Mouse (Mus musculus): ENCODE measurements around the gene Cldn34d. TPM values are rescaled to one million over a fixed set of nuclear protein-coding genes. Genes with fewer than 3 reads are reported as not detected.

Cldn34d gene
- not detected for total RNA-seq (2021)
- long read RNA-seq, experiment 1, result 0 reads
- long read RNA-seq, experiment 2, result 0 reads

- Histone ChIP-seq H3K4me3 (no peak within 1 kb of the TSS), H3K27ac (no peak within 1 kb of the TSS)
- no peak for TF ChIP-seq CTCF (IDR thresholded peaks at IDR 0.05)
- intact Hi-C loops (cut with DNase I), result no loop called here
- no peak for DNase-seq
These were observed at the start of gene Cldn34d for GRCm38 (mm10) chrX:76602824-76603223. TSS of gene Cldn34d (minus strand) at chrX:76602924.

- intact Hi-C loops (cut with DNase I), result no loop called here
- DNase-seq, result peak; percentile 14
These were observed 4.1 kb downstream of the Cldn34d start for GRCm38 (mm10) chrX:76598459-76599206.

More at GRCm38 (mm10) chrX:76598459-76599206, 4.1 kb downstream of the Cldn34d start:
- Histone ChIP-seq H3K4me3 (no peak overlapping the region), H3K27ac (no peak overlapping the region)
- TF ChIP-seq CTCF (IDR thresholded peaks at IDR 0.05), result no peak

Other genes starting within 250 kb of the Cldn34d start
- gene Cldn34b4, start 209.6 kb downstream of the Cldn34d start, total RNA-seq (2021), result not detected